Mouse (Mus musculus): ENCODE measurements around the gene Nacc2.

Gene Nacc2

DNA sequence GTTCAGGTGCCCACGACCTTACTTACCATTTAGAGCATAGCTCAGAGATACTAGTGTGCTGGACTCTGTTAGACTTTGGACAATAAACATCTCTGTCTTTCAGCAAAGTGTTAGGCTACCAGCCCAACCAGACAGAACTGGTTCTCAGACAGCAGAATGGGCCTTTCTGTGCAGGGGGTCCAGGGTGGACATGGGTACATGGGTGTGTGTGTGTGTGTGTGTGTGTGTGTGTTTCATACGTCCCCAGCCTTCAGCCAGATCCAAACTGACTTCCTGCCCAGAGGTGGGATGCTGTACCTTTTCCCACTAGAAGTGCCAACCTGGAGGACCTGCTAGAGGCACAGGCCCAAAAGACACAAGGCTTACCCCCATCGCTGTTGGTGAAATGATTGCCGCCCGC is 23.8 kb downstream of the Nacc2 start:
- WGBS = 68% methylated on average over 5 of the region's 5 CpGs

DNA sequence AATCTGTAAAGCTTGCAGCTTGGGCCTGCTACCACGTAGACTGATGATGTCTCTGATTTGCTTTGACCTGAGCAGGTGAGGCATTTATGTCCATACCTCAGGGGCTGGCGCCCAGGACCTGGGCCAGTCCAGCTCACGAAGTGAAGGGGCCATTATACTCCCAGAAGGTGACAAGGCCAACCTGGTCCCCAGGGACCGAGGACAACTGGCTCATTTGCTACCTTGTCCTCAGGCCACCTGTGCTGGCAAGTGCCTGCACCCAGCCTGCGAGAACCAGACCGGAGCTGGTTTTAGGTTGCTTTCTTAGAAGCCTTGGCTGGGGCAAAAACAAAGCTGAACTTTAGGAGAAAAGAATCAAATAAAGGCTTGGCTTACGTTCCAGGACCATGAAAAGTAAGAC is 29.1 kb downstream of the Nacc2 start:
- WGBS = 88% methylated on average over 7 of the region's 7 CpGs

DNA sequence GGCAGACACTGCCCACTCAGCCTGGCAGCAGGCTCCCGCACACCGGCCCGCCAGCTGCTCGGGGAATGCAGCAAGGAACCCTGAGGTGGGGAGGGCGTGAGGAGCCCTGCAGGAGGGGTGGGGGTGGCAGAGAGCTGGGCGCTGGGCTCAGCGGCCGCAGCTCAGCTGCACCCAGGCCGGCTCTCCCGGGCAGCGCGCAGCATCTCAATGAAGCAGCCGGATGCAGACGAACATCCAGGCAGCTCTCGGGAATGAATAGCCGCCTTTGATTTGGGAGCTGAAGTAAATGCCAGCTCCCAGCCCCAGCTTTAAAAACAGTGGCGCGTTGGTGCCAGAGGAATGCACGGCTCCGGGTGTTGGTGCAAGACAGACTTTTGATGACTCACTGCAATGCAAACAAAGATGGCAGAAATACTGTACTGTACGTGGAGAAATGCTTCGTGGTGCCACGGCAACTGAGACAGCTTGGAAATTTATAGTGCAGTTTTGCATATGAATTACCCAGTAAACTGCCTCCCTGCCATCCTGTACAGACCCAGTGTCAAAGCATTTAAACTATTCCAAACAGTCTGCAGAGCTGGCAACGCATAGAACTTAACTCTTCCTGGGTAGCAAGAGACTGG is 31.1 kb downstream of the Nacc2 start:
- 1% methylated on average over 24 of the region's 24 CpGs for WGBS

DNA sequence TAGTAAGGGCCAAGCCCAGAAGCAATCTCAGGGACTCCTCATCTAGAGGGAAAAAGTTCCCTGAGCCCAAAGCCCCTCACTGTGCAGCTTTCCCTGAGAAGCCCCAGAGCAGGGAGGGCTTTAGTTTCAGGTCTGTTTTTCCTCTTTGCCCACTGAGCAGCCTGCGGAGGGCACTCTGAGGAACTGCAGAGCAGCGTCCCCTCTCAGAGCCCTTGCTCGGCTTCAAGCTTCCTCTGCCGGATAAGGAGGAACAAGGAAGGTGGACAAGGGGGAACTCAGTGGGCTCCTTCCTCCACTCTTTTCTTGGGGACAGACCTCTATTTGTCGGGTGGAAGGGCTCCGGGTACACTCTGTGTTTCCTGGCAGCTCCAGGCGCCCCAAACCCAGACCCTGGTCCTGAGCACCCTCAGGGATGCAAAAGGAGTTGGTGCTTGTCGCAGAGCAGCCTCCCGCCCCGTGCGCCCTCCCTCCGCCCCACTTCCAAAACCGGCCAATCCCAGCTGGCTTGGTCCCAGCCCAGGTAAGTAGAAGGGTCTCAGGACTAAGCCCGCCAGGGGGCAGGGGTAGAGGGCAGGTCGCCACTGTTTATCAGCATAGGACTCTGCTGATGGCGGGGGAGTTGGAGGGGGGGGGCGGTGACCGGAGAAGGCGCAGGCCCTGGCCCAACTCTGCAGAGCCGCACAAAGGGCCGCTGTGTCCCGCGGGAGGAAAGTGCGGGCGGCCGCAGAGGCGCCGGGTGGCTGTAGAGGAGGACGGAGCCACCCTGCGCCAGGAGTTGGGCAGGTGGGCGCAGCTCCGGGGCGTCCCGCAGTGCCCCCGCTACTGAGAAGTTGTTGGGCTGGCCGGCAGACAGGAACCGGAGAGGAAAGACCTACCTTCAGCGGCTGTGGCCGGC is 31.9 kb downstream of the Nacc2 start:
- 4% methylated on average over 37 of the region's 39 CpGs for WGBS

DNA sequence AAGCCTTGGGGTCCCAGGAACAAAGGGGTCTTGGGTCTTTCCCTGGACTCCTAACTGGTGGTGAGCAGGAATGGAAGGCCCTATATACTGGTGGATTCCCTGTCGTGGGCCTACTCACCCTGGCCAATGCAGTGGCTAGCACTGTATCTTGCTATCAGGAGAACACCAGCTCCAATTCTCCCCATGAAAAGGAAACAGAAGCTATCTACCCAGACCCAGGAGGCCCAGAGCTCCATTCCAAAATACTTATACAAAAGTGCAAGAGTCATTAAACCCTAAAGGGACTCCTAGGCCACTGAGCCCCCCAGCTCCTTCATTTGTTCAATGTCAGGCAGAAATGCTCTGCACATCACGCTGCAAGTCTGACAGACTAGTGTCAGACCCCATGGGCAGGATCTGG is 34.0 kb downstream of the Nacc2 start:
- 81% methylated on average over 2 of the region's 2 CpGs for WGBS

DNA sequence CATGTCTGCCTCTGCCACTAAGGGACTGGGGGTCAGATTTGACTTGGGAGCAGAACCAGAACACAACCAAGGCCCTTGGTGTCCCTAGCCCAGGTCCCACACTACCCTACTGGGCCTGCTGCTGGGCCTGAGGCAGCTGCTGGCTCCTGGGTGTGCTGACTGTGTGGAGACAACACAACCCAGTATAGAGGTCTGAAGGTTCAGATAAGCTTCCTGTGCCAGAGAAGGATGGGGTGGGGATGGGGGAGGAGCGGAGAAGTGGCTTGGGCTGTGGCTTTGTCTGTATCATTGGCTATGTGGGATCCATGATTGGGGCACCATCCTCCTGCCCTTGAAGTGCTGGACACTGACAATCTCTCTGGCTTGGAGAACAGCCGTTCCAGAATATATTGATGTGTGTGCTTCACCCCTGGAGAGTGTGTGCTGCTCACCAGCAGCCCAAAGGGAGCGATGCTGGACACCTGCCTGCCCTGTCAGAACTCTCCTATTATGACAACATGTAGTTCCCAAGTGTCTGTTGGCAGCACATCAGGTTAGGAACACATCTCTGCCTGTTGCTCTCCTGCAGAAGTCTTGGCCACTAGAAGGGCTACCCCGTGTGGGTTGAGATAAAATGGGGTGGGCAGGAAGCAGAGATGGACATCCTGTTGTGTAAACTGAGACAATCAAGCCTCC is 36.0 kb downstream of the Nacc2 start:
- 83% methylated on average over 4 of the region's 4 CpGs for WGBS

DNA sequence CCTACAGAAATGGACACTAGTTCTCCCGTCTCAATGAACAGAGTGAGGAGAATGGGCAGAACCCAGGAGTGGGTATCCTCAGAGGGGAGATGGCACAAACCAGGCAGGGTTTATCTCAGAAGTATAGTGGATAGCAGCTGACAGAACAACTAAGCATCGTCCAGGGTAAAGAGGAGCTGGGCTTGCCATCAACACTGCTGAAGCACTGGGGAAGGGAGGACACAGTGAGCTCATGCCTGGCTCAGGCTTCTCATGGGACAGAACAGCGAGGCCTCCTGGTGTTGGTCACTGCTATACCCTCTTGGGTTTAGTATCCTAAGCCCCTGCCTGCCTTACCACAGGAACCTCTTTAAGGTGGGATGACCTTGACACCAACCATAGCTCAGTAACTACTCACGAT is 36.5 kb downstream of the Nacc2 start:
- 83% methylated on average over 4 of the region's 4 CpGs for WGBS

DNA sequence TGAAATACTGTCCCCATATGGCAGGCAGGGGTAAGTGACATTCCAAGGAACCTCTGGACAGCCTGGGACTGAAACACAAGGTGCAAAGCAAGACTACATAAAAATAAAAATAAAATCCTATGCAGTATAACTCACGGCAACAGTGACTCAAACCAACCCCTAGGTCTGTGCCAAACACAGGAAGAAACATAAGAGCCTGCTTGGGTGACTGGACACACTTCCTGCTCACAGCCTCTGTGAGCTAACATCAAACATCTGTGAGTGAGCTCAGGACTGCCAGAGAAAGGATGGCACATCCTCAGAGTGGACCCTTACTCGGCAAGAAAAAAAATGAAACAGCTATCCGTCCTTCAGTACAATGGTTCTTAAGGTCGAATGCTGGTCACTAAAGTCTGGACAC is 40.1 kb downstream of the Nacc2 start:
- 72% methylated on average over 4 of the region's 4 CpGs for WGBS

DNA sequence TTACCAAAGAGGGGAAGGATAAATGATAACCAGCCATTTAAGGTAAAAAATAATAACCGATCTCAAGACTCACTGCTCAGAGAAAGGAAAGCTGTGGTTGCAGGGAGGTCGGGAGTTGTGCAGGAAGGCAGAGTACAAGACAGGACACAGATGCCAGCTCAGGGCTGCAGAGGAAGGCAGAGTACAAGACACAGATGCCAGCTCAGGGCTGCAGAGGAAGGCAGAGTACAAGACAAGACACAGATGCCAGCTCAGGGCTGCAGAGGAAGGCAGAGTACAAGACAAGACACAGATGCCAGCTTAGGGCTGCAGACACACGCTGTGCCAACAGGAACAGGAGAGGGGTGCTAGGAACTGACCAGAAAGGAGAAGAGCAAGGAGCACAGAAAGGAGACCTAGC is 42.2 kb downstream of the Nacc2 start:
- WGBS = 76% methylated on average over 3 of the region's 3 CpGs

DNA sequence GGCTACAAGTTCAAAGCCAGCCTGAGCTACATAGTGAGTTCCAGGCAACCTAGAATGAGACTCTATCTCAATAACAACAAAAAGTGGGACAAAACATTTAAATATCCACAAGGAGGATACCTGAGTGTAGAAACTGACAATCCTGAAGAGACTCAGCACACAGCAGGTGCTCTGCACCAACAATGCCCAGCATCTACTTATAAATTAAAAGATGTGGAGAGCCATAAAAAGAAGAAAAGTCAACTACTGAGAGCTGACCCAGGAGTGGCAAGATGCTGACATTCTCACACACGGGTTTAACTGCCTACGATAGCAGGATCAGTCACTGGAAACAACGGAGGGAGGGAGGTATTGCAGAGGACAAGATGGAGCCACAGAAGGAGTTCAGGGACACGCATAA is 43.6 kb downstream of the Nacc2 start:
- WGBS = 89% methylated on average over 4 of the region's 4 CpGs

DNA sequence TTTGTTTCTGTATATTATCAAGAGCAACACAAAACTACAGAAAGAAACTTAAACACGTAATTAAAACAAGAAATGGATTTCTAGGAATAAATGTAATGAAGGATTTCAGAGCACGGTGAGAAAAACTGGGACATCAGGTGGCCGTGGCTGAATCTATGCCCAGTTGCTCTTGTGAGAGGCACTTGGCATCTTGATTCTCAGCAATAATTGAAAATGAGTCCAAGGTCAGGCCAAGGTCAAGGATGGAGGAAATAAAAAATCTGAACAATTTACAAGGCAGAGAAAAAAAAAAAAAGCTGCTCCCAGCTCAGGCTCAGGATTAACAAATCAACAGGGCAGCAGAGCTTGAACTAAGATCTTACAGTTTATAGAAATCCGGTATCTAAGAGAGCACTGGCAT is 46.0 kb downstream of the Nacc2 start:
- 72% methylated on average over 4 of the region's 4 CpGs for WGBS

DNA sequence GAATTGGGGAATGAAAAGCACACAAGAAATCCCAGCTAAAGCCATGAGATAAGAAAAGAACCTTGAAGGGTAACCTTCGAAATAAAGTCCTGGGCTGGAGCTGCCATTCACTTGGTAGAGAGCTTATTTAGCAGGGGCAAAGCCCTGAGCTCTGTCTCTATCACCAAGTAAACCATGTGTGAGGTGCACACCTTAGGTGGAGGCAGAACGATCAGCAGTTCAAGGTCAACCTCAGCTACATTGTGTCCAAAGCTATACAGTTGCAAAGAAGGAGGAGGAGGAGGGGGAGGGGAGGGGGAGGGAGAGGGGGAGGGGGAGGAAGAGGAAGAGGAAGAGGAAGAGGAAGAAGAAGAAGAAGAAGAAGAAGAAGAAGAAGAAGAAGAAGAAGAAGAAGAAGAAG is 46.9 kb downstream of the Nacc2 start:
- 84% methylated on average over 2 of the region's 2 CpGs for WGBS

DNA sequence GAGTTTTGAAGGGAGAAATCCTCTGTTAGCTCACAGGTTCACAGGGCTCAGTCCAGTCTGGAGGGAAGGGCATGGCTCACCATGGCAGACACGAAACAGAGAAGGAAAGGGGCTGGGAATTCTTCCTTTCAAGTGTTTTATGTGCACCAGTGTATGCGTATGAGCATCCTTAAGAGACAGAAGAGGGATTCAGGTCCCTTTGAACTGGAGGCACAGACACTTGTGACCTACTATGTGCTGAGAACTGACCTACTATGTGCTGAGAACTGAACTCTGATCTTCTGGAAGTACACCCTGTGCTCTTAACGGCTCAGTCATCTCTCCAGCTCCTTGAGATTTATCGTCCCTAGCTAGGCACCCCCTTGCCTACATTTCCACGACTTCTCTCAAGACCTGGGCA is 48.5 kb downstream of the Nacc2 start:
- 87% methylated on average over 5 of the region's 5 CpGs for WGBS

DNA sequence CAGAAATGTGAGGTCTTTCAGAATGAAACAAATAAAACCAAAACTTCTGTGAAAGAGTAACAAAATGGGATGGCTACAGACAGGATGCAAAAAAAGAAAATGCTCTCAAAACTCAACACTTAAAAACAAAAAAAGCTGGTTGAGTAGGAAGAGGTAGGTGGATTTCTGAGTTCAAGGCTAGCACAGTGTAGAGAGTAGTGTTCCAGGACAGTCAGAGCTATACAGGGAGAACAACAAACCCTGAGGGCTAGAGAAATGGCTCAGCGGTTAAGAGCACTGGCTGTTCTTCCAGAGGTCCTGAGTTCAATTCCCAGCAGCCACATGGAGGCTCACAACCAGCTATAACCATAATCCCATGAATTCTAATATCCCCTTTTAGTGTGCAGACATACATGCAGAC is 54.4 kb downstream of the Nacc2 start:
- 63% methylated on average over 1 of the region's 1 CpGs for WGBS

DNA sequence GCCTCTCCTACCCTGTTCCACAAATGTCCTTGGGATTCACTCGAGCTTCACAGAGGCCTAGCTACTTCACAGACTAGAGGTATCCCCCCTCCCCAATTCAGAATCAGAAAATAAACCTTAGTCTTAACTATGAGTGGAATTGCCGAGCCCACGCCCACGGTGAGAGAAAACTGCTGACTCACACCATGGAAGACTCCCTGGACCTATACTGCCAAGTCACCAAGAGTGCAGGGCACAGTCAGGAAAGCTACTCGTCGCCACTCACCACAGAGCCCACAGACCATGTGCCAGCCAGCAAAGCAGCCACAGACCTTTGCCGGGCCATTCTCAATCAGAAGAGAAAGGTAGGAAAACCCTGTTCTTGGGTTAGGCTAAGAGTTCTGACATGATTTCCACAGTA is 54.8 kb downstream of the Nacc2 start:
- WGBS = 49% methylated on average over 7 of the region's 7 CpGs

DNA sequence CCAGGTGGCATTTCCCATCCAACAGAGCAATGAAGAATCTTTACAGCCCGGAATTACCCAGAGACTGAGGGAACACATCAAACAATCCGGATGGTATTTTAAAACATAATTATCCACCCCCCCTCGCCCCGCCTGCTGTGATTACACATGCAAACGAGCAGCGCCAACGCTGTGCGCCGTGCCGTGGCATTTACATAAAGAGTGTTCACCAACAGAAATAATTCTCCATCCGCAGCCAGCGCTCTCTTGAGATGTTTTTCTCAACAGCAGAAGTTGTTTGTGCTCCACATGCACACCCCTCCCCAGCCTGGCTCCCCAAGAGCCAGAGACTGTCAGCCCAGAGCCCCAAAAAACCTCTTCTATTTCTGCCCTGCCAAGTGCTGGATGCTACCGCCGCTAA is 56.5 kb downstream of the Nacc2 start:
- WGBS = 41% methylated on average over 14 of the region's 14 CpGs

DNA sequence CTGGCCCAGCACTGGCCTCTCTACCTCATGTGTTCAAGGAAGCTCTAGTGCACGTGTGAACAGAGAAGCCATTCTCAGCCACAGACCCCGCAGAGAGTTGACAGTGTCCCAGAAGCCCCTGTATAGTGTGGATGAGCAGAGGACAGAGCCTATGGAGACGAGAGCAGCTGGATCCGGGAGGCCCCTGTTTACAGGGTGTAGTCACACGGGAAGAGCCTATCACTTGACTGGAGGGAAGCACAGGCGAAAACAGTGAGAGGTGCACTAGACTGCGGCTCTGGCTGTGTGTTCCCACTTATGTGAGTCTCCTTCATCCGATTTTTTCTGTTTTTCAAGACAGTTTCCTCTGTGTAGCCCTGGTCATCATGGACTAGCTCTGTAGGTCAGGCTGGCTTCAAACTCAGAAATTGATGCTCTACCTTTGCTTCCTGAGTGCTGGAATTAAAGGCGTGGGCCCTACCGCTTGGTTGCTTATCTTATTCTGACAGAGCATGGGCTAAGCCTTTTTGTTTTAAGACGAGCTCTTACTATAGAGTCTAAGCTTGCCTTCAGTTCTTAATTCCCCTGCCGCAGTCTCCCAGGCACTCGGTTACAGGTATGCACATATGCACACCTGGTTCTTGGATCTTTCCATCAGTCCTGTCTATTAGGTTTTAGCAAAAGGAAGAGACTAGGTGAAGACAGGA is 60.1 kb downstream of the Nacc2 start:
- WGBS = 90% methylated on average over 13 of the region's 13 CpGs

DNA sequence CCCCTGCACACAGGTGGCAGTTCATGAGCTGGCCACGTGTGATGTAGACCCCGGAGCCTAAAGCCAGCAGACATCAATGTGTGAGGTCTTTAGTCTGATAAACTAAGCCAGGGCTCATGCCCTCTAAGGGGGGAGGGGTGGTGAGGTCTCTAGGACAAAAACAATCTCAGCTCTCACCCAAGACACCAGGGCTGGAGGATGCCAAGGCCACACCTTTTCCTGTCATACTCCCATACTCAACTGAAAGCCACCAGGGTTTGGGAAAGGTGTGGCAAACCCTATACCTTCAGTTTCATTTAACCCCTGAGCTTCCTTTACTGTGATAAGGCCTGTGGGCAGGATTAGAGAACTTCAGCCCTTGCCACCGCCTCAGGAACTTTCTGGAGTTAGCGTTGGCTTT is 60.8 kb downstream of the Nacc2 start:
- 79% methylated on average over 4 of the region's 4 CpGs for WGBS

DNA sequence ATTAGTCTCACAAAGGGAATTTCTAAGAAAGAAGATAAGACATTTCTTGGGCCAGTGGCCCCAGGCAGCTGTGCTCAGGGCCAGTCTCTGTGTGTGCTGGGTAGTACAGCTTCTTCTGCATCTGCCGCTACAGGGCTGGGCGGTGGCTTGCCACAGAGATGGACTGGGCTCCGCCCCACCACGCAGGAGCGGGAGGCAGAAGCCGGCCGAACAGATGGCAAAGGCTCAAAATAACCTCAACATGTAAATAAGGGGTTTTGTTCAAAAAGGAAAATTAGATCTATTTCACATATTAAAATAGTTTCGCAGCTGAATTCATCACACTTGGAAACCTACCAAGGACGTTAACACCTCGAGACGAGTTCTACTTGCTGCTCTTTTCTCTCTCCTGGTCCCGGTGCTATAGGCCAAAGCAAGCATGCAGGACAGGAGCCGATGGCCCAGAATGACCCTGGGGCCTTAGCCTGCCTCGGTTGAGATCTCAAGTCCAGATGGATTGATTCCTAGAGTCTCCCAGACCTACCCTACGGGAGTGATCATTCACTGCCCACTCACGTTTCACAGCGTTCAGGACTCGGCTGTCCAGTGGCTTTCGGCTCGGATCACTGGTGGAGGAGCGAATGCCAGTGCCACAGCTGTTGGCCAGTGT is 61.9 kb downstream of the Nacc2 start:
- 47% methylated on average over 21 of the region's 21 CpGs for WGBS

DNA sequence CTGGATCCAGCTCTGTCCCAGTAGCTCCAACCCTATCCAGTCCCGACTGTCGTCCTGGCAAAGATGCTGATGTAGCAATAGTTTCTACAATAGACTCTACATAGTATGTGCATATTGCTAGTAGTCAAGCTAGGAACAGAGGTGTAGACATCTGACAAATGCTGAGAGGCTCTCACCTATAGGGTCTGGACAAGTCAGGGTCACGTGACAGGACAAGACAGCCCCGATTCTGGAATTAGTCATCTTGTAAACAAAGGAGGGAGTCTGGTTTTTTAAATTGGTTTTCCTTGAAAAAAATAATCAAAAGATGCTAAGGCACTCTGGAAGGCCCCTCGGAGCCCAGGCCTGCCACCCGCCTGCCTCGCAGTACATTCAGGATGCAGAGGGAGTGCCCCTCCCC is 66.0 kb downstream of the Nacc2 start:
- whole genome bisulfite sequencing = 90% methylated on average over 7 of the region's 7 CpGs

DNA sequence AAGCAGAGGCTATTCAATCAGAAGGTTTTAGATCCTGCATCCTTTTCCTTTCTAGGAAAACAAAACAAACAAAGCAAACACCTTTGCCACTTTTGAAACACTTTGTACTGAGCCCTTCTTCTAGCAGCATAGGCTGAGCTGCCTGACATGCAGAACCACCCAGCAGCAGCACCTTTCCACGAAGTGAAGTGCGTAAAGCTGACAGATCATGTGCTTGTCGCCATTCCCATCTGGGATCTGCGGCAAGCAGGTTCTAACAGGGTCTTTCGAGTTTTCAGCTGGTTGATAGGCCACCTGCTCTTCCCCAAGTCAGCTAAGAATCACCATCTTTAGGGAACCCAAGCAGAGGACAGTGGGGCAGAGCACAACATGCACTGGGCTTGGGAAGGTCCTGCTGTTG is 66.8 kb downstream of the Nacc2 start:
- 76% methylated on average over 5 of the region's 5 CpGs for WGBS

DNA sequence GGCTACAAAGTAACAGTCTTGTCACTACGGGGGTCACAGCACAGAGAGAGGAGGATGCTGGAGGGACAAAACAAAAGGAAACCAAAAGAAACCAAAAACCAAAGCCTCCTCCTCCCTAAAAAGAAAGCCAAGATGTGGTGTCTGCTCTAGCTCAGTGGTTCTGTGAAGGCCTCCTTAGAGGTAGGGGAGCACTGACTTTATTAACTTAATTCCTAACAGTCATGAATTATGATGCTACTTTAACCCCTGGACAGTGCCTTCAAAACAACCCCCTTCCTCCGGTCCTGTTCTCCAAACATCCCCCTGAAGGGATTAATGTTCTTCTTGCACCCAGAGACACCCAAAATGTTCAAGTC is 67.3 kb downstream of the Nacc2 start:
- 64% methylated on average over 2 of the region's 2 CpGs for WGBS
